Mouse (Mus musculus) forebrain, embryonic 16.5 days (tissue): ENCODE measurements around the gene Tecpr2. TPM values are rescaled to one million over a fixed set of nuclear protein-coding genes. Genes with fewer than 3 reads are reported as not detected.

Source experiments
- ATAC-seq: fragments of 200-750 bp; cut with Nextera tagmentation; 2 replicates; pipeline ENCODE4 v1.8.0; 2017; ENCODE audit warnings: mild to moderate bottlenecking, moderate library complexity
- H3K27ac ChIP-seq: fragments of 300-500 bp; sonication (generic); 2 replicates; pipeline ENCODE4 v1.5.1; 2014; ENCODE audit warnings: low read length, control low read depth
- H3K27me3 ChIP-seq: fragments of 300-500 bp; sonication (generic); replicated peaks from 2 replicates; pipeline ENCODE4 v1.6.1; 2014; ENCODE audit warnings: low read length; ENCODE audit not compliant: control insufficient read depth, insufficient read depth
- H3K36me3 ChIP-seq: fragments of 300-500 bp; sonication (generic); 2 replicates; pipeline ENCODE4 v1.6.1; 2014; ENCODE audit not compliant: control insufficient read depth, insufficient read depth
- H3K4me1 ChIP-seq: fragments of 300-500 bp; sonication (generic); replicated peaks from 2 replicates; pipeline ENCODE4 v1.6.1; 2014; ENCODE audit warnings: low read length; ENCODE audit not compliant: control insufficient read depth, insufficient read depth
- H3K4me2 ChIP-seq: fragments of 300-500 bp; sonication (generic); 2 replicates; pipeline ENCODE4 v1.6.1; 2014; ENCODE audit warnings: mild to moderate bottlenecking, low read length, control low read depth
- H3K4me3 ChIP-seq: fragments of 300-500 bp; sonication (generic); replicated peaks from 2 replicates; pipeline ENCODE4 v1.5.1; 2014; ENCODE audit warnings: mild to moderate bottlenecking, low read length, control low read depth
- H3K9ac ChIP-seq: fragments of 300-500 bp; sonication (generic); replicated peaks from 2 replicates; pipeline ENCODE4 v1.6.1; 2014; ENCODE audit warnings: low read depth, low read length, control low read depth
- H3K9me3 ChIP-seq: fragments of 300-500 bp; sonication (generic); 2 replicates; pipeline ENCODE4 v1.6.1; 2016; ENCODE audit warnings: low read length; ENCODE audit not compliant: control insufficient read depth
- WGBS: fragments of 180-500 bp; shearing (Covaris S2); extraction: QIAGEN DNeasy Blood & Tissue Kit; methylation state at CpG from one replicate; pipeline ENCODE4 v1.1.7; 2014; 5-methylcytosine and 5-hydroxymethylcytosine counted together
- polyA plus RNA-seq: library from polyadenylated mRNA; unstranded; fragments of >200 nt; fragmentation: Nextera tagmentation; extraction: Ambion mirVana; gene quantifications from 2 replicates; pipeline ENCODE4 v1.2.1, GENCODE M21; 2015

Gene Tecpr2
- polyA plus RNA-seq, 1 experiment from 2014 or later: 9.3 TPM

DNA sequence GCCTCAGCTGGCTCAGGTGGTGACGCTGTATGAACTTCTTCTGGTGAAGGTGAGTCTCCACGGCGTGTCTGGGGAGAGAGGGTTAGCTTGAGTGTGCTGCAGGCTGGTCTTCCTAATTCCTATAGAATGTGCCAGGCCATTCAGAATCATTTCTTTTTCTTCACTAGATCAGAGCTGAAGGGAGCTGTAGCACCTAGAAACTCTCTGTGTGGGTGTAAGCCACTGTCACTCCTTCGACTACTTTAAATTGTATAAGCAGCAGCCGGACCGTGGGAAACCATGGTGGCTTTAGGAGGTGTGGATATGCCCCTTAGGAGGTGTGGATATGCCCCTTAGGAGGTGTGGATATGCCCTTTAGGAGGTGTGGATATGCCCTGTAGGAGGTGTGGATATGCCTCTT lies 25.1 kb upstream of the Tecpr2 start:
- Histone ChIP-seq H3K4me3 (no peak overlapping the region), H3K9ac (no peak overlapping the region), H3K4me2 (no peak overlapping the region), H3K4me1 (no peaks in the 10 kb centered on the region), H3K27me3 (no peaks in the 10 kb centered on the region), H3K9me3 (no peaks in the 10 kb centered on the region), H3K36me3 (peaks cover 12% of the 10 kb centered on the region; the same call in 1 of the 2 replicates), H3K27ac (no peak overlapping the region)
- no peak for ATAC-seq
- 95% methylated on average over 6 of the region's 6 CpGs for WGBS

DNA sequence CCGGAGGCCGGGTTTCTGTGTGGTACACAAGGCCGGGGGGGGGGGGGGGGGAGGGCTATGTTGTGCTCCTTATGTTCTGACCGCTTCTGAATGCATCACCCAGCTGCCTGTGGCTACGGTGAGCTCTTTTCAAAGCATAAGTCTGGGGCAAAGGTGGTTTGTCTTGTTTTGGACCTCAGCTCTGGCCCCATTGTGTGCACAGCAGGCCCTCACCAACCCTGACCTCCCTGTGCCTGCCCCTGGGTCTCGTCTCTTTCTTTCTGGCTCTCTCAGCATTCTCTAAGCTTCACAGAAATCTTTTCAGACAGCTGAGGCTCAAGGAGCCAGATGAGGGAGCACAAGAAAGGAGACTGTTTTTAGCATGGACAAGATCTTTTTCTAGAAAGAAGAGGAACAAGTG lies 23.5 kb upstream of the Tecpr2 start:
- H3K9ac ChIP-seq: no peak overlapping the region
- no peak overlapping the region for H3K4me2 ChIP-seq
- H3K9me3 ChIP-seq: no peaks in the 10 kb centered on the region
- peaks cover 12% of the 10 kb centered on the region; the same call in 1 of the 2 replicates for H3K36me3 ChIP-seq
- H3K4me1 ChIP-seq: no peaks in the 10 kb centered on the region
- H3K27ac ChIP-seq: no peak overlapping the region
- no peak overlapping the region for H3K4me3 ChIP-seq
- 38% methylated on average over 6 of the region's 6 CpGs for WGBS
- ATAC-seq: no peak
- no peaks in the 10 kb centered on the region for H3K27me3 ChIP-seq

- H3K4me1 ChIP-seq: no peaks in the 10 kb centered on the region
- 73% methylated on average over 10 of the region's 10 CpGs for WGBS
- no peak for ATAC-seq
- peaks cover 13% of the 10 kb centered on the region; the same call in 1 of the 2 replicates for H3K36me3 ChIP-seq
- no peak overlapping the region for H3K9ac ChIP-seq
- no peak overlapping the region for H3K4me2 ChIP-seq
- no peaks in the 10 kb centered on the region for H3K27me3 ChIP-seq
- H3K27ac ChIP-seq: no peak overlapping the region
- H3K4me3 ChIP-seq: no peak overlapping the region
- no peaks in the 10 kb centered on the region for H3K9me3 ChIP-seq
Observed at GRCm38 (mm10) chr12:110865989-110866388, 23.1 kb upstream of the Tecpr2 start.

GRCm38 (mm10) chr12:110870107-110870506 lies 19.0 kb upstream of the Tecpr2 start:
- Histone ChIP-seq H3K36me3 (peaks cover 30% of the 10 kb centered on the region), H3K27me3 (no peaks in the 10 kb centered on the region), H3K27ac (no peak overlapping the region), H3K4me1 (no peaks in the 10 kb centered on the region), H3K4me3 (no peak overlapping the region), H3K4me2 (no peak overlapping the region), H3K9me3 (no peaks in the 10 kb centered on the region), H3K9ac (no peak overlapping the region)
- 85% methylated on average over 4 of the region's 4 CpGs for WGBS
- no peak for ATAC-seq

DNA sequence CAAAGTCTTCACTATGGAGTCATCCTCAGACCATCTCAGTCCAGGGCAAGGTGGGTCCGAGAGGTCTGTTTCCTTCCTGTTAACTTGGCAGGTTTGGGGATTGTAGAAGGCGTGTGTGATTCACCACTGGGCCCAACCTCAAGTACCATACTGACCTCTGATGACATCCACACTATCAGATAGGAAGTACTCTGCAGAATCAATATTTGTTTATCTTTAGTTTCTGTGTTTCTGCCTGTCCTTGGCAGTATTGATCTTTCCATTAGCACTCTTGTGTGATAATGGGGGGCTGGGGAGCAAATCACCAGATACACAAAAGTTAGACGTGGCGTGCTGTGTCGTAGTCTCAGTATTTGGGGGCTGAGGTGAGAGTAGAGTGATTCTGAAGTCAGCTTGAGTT lies 17.8 kb upstream of the Tecpr2 start:
- H3K36me3 ChIP-seq: peaks cover 30% of the 10 kb centered on the region
- H3K9me3 ChIP-seq: no peaks in the 10 kb centered on the region
- H3K4me1 ChIP-seq: no peaks in the 10 kb centered on the region
- no peak overlapping the region for H3K9ac ChIP-seq
- no peak overlapping the region for H3K4me2 ChIP-seq
- WGBS: 93% methylated on average over 5 of the region's 5 CpGs
- no peaks in the 10 kb centered on the region for H3K27me3 ChIP-seq
- H3K27ac ChIP-seq: no peak overlapping the region
- no peak overlapping the region for H3K4me3 ChIP-seq
- no peak for ATAC-seq

GRCm38 (mm10) chr12:110875351-110875750 lies 13.7 kb upstream of the Tecpr2 start:
- H3K4me2 ChIP-seq: no peak overlapping the region
- WGBS: 86% methylated on average over 2 of the region's 2 CpGs
- H3K4me1 ChIP-seq: no peaks in the 10 kb centered on the region
- H3K36me3 ChIP-seq: peaks cover 34% of the 10 kb centered on the region
- no peak for ATAC-seq
- no peak overlapping the region for H3K9ac ChIP-seq
- H3K4me3 ChIP-seq: no peak overlapping the region
- H3K27me3 ChIP-seq: no peaks in the 10 kb centered on the region
- H3K27ac ChIP-seq: no peak overlapping the region
- H3K9me3 ChIP-seq: no peaks in the 10 kb centered on the region

- no peak overlapping the region for H3K9ac ChIP-seq
- H3K4me2 ChIP-seq: no peak overlapping the region
- no peak overlapping the region for H3K4me3 ChIP-seq
- no peak overlapping the region for H3K27ac ChIP-seq
- H3K27me3 ChIP-seq: no peaks in the 10 kb centered on the region
- ATAC-seq: no peak
- H3K9me3 ChIP-seq: no peaks in the 10 kb centered on the region
- WGBS: 81% methylated on average over 7 of the region's 7 CpGs
- H3K36me3 ChIP-seq: peaks cover 18% of the 10 kb centered on the region
- H3K4me1 ChIP-seq: no peaks in the 10 kb centered on the region
Observed at GRCm38 (mm10) chr12:110882291-110882690, 6.8 kb upstream of the Tecpr2 start.

- Histone ChIP-seq H3K27ac (no peak overlapping the region), H3K4me2 (no peak overlapping the region), H3K9me3 (no peaks in the 10 kb centered on the region), H3K36me3 (peaks cover 6% of the 10 kb centered on the region), H3K4me1 (peaks cover 17% of the 10 kb centered on the region), H3K9ac (no peak overlapping the region), H3K27me3 (no peaks in the 10 kb centered on the region), H3K4me3 (no peak overlapping the region)
- no peak for ATAC-seq
- WGBS: 98% methylated on average over 2 of the region's 2 CpGs
Observed at GRCm38 (mm10) chr12:110885251-110885650, 3.8 kb upstream of the Tecpr2 start.

- Histone ChIP-seq H3K36me3 (peaks cover 3% of the 10 kb centered on the region; the same call in 1 of the 2 replicates), H3K4me2 (peak overlapping the region; percentile 57), H3K4me3 (peak overlapping the region; percentile 81), H3K27ac (no peak overlapping the region), H3K9ac (peak overlapping the region; percentile 61; the same call in 1 of the 2 replicates), H3K4me1 (peaks cover 21% of the 10 kb centered on the region), H3K9me3 (no peaks in the 10 kb centered on the region), H3K27me3 (no peaks in the 10 kb centered on the region)
- no peak for ATAC-seq
- 42% methylated on average over 12 of the region's 12 CpGs for WGBS
Observed at GRCm38 (mm10) chr12:110888106-110888505, 958 bp upstream of the Tecpr2 start.

DNA sequence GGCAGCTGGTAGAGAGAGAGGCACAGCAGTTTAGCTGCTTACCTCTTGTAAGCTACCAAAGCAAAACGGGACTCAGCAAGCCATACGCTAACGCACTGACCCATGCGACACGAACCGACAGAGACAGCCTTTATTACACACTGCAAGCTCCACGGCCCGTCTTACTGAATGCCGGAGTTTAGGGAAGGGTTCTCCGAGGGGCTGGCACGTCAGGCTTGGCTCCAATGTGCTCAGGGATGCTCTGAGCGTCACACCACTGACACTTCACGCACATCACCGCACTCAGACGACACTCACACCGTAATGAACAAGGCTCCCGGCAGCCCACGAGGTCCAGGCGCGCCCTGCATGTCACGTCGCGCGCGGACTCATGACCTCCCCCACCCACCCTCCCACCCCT lies 458 bp upstream of the Tecpr2 start:
- peak overlapping the region; percentile 61 for H3K9ac ChIP-seq
- no peaks in the 10 kb centered on the region for H3K27me3 ChIP-seq
- H3K4me3 ChIP-seq: peak overlapping the region; percentile 81
- H3K36me3 ChIP-seq: peaks cover 2% of the 10 kb centered on the region; the same call in 1 of the 2 replicates
- H3K4me1 ChIP-seq: peaks cover 21% of the 10 kb centered on the region
- H3K27ac ChIP-seq: no peak overlapping the region
- WGBS: under 1% methylated on average over 25 of the region's 25 CpGs
- peak overlapping the region; percentile 57 for H3K4me2 ChIP-seq
- H3K9me3 ChIP-seq: no peaks in the 10 kb centered on the region
- peak; percentile 53; the same call in 1 of the 2 replicates for ATAC-seq
